12 mouse cellular contexts compared by ENCODE assay signal in genomic region chr2:31639901-31640608, GRCm38 (mm10). TPM values are rescaled to one million over a fixed set of nuclear protein-coding genes. Genes with fewer than 3 reads are reported as not detected.
DNase-seq lines count a peak whose midpoint lies in the region; ATAC-seq and TF ChIP-seq lines count a peak whose summit lies in the region.
"Had no signal": no experiment of that assay in that cellular context is flagged by ENCODE, and none has a peak within 500 bp of the region (broad histone marks: within the 10 kb centered on the region; RNA-seq: fewer than 3 reads in every experiment).

Gene Prdm12, plus strand, starts transcription at chr2:31640037.

- peaks cover 47% of the 10 kb centered on the region for H3K4me1 ChIP-seq in heart, embryonic 15.5 days (replicated peaks)
- peaks cover 29% of the 10 kb centered on the region for H3K4me1 ChIP-seq in midbrain, embryonic 16.5 days (ENCODE audit: control insufficient read depth, insufficient read depth, low read length)
- no peaks in the 10 kb centered on the region for H3K4me1 ChIP-seq in liver, postnatal 0 days (ENCODE audit: insufficient read depth)

- intact Hi-C loops in heart, postnatal 10 days (cut with DNase I) = no loop called here

- DNase-seq in heart, postnatal 10 days = no peak
- DNase-seq in embryo, embryonic 10.5 days (ENCODE audit: low spot score) = peak; percentile 50
- no peak for DNase-seq in adrenal gland, postnatal 25 days
- DNase-seq in thymus, postnatal 4 days = no peak
- DNase-seq in liver, postnatal 0 days = no peak
- DNase-seq: adrenal gland, adult 8-10 months had no signal

- no peaks in the 10 kb centered on the region for H3K36me3 ChIP-seq in heart, embryonic 15.5 days
- no peaks in the 10 kb centered on the region for H3K36me3 ChIP-seq in midbrain, embryonic 16.5 days (ENCODE audit: control insufficient read depth, insufficient read depth, low read length)
- no peaks in the 10 kb centered on the region for H3K36me3 ChIP-seq in liver, postnatal 0 days (replicated peaks; ENCODE audit: insufficient read depth, low read length)

- 3% methylated on average over 41 of the region's 41 CpGs for WGBS in heart, embryonic 15.5 days
- 1% methylated on average over 41 of the region's 41 CpGs for WGBS in midbrain, embryonic 16.5 days
- 4% methylated on average over 41 of the region's 41 CpGs for WGBS in liver, postnatal 0 days (ENCODE audit: insufficient replicate concordance)

- peak within 1 kb of the TSS; percentile 22 for H3K4me3 ChIP-seq in heart, embryonic 15.5 days
- peak within 1 kb of the TSS; percentile 18 for H3K4me3 ChIP-seq in midbrain, embryonic 16.5 days (ENCODE audit: low read depth, low read length)
- H3K4me3 ChIP-seq in liver, postnatal 0 days (ENCODE audit: low read depth, low read length) = no peak within 1 kb of the TSS

- no peak for TF ChIP-seq EP300 in liver, postnatal 0 days (IDR thresholded peaks at IDR 0.05; ENCODE audit: low read depth)

- peaks cover 100% of the 10 kb centered on the region for H3K27me3 ChIP-seq in heart, embryonic 15.5 days
- peaks cover 56% of the 10 kb centered on the region for H3K27me3 ChIP-seq in midbrain, embryonic 16.5 days (ENCODE audit: control insufficient read depth, insufficient read depth, low read depth, low read length)
- H3K27me3 ChIP-seq in liver, postnatal 0 days (ENCODE audit: insufficient read depth, low read length) = peaks cover 97% of the 10 kb centered on the region

- no peak for ATAC-seq in heart, embryonic 15.5 days (replicated peaks; ENCODE audit: insufficient number of reproducible peaks, insufficient read depth, low FRiP score, low read depth)
- 0 out of 2 replicates have a peak, but pooled peaks have one; percentile 9 for ATAC-seq in granulocyte monocyte progenitor cell, adult 5-6 weeks (replicated peaks; ENCODE audit: poor library complexity, severe bottlenecking)
- ATAC-seq in midbrain, embryonic 16.5 days = no peak
- ATAC-seq in liver, postnatal 0 days = no peak

- TF ChIP-seq CTCF in liver, postnatal 0 days (IDR thresholded peaks at IDR 0.05; ENCODE audit: low read depth) = no peak

- H3K4me2 ChIP-seq in heart, embryonic 15.5 days = 0 out of 2 replicates have a peak within 1 kb of the TSS, but pooled peaks have one; percentile 24
- no peak within 1 kb of the TSS for H3K4me2 ChIP-seq in midbrain, embryonic 16.5 days (ENCODE audit: low read length)
- H3K4me2 ChIP-seq in liver, postnatal 0 days (ENCODE audit: low read depth, low read length) = no peak within 1 kb of the TSS

- H3K27ac ChIP-seq in heart, embryonic 15.5 days = no peak within 1 kb of the TSS
- no peak within 1 kb of the TSS for H3K27ac ChIP-seq in midbrain, embryonic 16.5 days (ENCODE audit: low read length)
- no peak within 1 kb of the TSS for H3K27ac ChIP-seq in liver, postnatal 0 days (ENCODE audit: low read depth)
- H3K27ac ChIP-seq: macrophage had no signal

- H3K9me3 ChIP-seq in heart, embryonic 15.5 days (replicated peaks) = no peaks in the 10 kb centered on the region
- H3K9me3 ChIP-seq in midbrain, embryonic 16.5 days (replicated peaks; ENCODE audit: control insufficient read depth, low read length, poor library complexity, severe bottlenecking) = no peaks in the 10 kb centered on the region
- H3K9me3 ChIP-seq in liver, postnatal 0 days (ENCODE audit: low read length) = no peaks in the 10 kb centered on the region

- H3K9ac ChIP-seq in heart, embryonic 15.5 days = no peak within 1 kb of the TSS
- no peak within 1 kb of the TSS for H3K9ac ChIP-seq in midbrain, embryonic 16.5 days (ENCODE audit: low read depth, low read length)
- H3K9ac ChIP-seq in liver, postnatal 0 days (replicated peaks) = no peak within 1 kb of the TSS

RNA-seq across cellular contexts. Expression of gene Prdm12, which starts in this region (rescaled TPM):
- 0.27 TPM in 1 of 2 replicates, not detected in the other for polyA plus RNA-seq in heart, embryonic 15.5 days (2015; fragmentation: Nextera tagmentation; extraction: Ambion mirVana)
- total RNA-seq in heart, postnatal 10 days (2021) = not detected
- total RNA-seq in granulocyte monocyte progenitor cell, adult 5-6 weeks (2014; fragmentation: Nextera tagmentation) = not detected in 2 replicates
- total RNA-seq in granulocyte monocyte progenitor cell, adult 5-6 weeks (2017) = not detected in 2 replicates
- 1.4 and 2.3 TPM in 2 replicates for polyA plus RNA-seq in midbrain, embryonic 16.5 days (2015; fragmentation: Nextera tagmentation; extraction: Ambion mirVana)
- not detected in 2 replicates for total RNA-seq in adrenal gland, postnatal 25 days (2021)
- not detected in 2 replicates for polyA plus RNA-seq in liver, postnatal 0 days (2015; fragmentation: Nextera tagmentation; extraction: Ambion mirVana)
- polyA plus RNA-seq: intestine, embryonic 14.5 days; macrophage; thymus, postnatal 0 days had no signal

Comparison
In these comparisons a context has a peak if more than half of its experiments do, and no peak if none do; other contexts are left out.
1. Peak in ATAC-seq in granulocyte monocyte progenitor cell, adult 5-6 weeks; RNA of the gene not detected or under 1 TPM.